Mouse (Mus musculus): ENCODE measurements around the gene Siglec1. TPM values are rescaled to one million over a fixed set of nuclear protein-coding genes. Genes with fewer than 3 reads are reported as not detected.

The Siglec1 gene
- total RNA-seq, 2 experiments from 2014 or later, result 1.6 to 2.2 TPM

DNA sequence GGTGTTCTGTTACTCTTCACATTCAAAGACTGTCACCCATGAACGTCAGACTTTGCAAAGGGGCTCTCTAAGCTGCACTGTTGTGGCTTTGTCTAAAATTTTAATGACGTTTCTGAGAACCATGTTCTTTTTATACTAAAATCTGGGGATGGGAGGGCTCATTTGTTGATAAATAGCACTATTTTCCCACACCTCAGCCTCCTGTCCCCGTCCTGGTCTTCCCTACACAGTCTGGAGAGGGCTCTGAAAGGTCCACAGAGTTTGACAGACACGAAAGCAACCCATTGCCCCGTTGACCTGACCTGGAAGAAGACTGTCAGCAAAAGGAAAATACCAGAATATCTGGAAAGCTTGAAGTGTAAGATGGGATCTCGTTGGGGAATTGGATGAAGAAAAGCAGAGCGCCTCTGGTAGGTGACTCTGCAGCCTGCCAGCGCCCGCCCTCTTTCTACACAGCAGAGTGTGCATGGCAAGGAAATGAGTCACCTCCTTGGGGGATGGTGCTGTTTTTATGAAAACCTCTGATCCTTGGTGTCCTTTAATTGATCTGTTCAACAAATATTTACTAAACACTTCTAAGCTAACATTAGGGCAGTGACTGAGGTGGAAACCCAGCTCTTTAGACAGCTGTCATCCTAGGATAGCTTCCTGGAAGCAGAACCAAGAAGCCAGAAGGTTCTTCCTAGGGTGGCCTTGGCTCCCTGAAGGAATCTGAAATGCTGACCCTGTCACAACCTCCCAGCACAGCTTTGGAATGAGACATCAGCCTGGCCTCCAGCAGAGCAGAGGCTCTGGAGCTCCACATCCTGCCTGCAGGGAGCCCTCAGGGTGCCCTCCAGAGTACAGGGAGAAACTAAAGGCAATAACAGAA lies 57.3 kb downstream of the Siglec1 start:
- DNase-seq (ENCODE audit: low spot score), result no peak
- intact Hi-C loops (cut with DNase I), result no loop called here

DNA sequence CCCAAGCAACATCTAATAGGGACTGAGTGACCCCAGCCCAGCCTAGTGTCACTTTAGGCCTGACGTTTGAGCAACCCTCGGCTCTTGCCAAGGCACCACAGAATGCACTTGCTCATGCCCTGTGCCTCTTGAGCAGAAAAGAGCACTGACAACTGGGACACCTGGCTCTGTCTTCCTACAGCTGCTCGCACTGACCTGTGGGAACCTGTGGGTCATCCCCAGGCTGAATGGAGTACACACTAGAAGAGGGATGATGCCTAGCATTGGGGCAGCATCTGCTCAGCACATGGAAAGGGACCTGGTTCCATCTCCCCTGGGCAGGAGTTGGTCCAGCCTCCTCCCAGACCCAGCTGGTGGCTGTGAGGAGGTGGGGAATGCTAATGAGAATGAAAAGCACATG lies 59.6 kb downstream of the Siglec1 start:
- intact Hi-C loops (cut with DNase I), result no loop called here
- DNase-seq (ENCODE audit: low spot score), result no peak

DNA sequence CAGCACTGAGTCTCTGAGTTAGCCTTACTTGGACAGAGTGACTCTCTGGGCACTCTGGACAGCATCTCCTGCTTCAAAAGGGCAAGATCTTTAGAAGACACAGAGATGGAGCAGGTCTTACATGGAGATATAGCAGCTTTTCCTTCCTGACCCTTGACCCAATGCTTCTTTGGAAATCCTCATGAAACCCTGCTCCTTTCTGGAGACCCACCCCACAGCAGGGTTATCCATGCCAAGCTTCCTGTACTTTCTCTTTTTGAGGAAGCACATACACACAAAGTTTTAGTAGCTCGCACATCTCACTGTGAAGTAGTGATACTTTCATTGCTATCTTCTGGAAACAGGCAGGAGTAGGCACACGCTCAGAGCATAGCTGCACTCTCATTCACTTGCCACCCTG lies 61.3 kb downstream of the Siglec1 start:
- no peak for DNase-seq (ENCODE audit: low spot score)

More for the DNA sequence above, 61.3 kb downstream of the Siglec1 start:
- intact Hi-C loops (cut with DNase I), result no loop called here

Small RNA genes within 50 kb of the gene (microRNA-seq; reads per million reads assigned to microRNA genes)
- not detected for gene Mir6973b

Other genes starting within 250 kb of the Siglec1 start
- 10 to 100 TPM; 50.4 to 55.0 TPM for gene 4930402H24Rik, start 180.4 kb downstream of the Siglec1 start, total RNA-seq (2021)
- gene Atrn, start 180.3 kb downstream of the Siglec1 start, total RNA-seq (2021), result 10 to 100 TPM; 23.1 to 27.1 TPM
- gene Gfra4, start 43.7 kb downstream of the Siglec1 start, total RNA-seq (2021), result 1 to 10 TPM; 6.6 to 7.0 TPM
- gene Adam33, start 23.0 kb downstream of the Siglec1 start, total RNA-seq (2021), result 1 to 10 TPM in 1 of 2 experiments, under 1 TPM in 1; 0.99 to 2.3 TPM
- gene Hspa12b, start 40.5 kb upstream of the Siglec1 start, total RNA-seq (2021), result 10 to 100 TPM; 32.5 to 43.1 TPM
- gene Gm11037, start 46.7 kb upstream of the Siglec1 start, total RNA-seq (2021), result not detected
- 10 to 100 TPM; 11.5 to 12.2 TPM for gene 1700037H04Rik, start 73.3 kb upstream of the Siglec1 start, total RNA-seq (2021)
- 10 to 100 TPM; 76.6 to 80.9 TPM for gene Cenpb, start 93.3 kb upstream of the Siglec1 start, total RNA-seq (2021)
- gene Cdc25b, start 100.2 kb upstream of the Siglec1 start, total RNA-seq (2021), result 1 to 10 TPM; 6.1 to 8.1 TPM
- 1 to 10 TPM; 7.1 to 8.7 TPM for gene Spef1, start 100.5 kb upstream of the Siglec1 start, total RNA-seq (2021)
- gene Ap5s1, start 120.3 kb upstream of the Siglec1 start, total RNA-seq (2021), result 10 to 100 TPM; 34.4 to 42.7 TPM
- 10 to 100 TPM; 69.3 to 69.9 TPM for gene Mavs, start 147.3 kb upstream of the Siglec1 start, total RNA-seq (2021)
- gene Pank2, start 175.7 kb upstream of the Siglec1 start, total RNA-seq (2021), result 10 to 100 TPM; 22.4 to 25.0 TPM

All from heart, postnatal 25 days (tissue).